Mouse (Mus musculus) forebrain, embryonic 16.5 days (tissue): ENCODE measurements at regions not wholly inside any gene's neighbourhood (a gene's known extent, or its start where the extent isn't known, plus 50 kb on each side); places are given as distances from the start of the nearest gene placed in this dataset.

Experiments
- ATAC-seq: fragments of 200-750 bp; cut with Nextera tagmentation; 2 replicates; pipeline ENCODE4 v1.8.0; 2017; ENCODE audit warnings: mild to moderate bottlenecking, moderate library complexity
- H3K27ac ChIP-seq: fragments of 300-500 bp; sonication (generic); 2 replicates; pipeline ENCODE4 v1.5.1; 2014; ENCODE audit warnings: low read length, control low read depth
- H3K27me3 ChIP-seq: fragments of 300-500 bp; sonication (generic); replicated peaks from 2 replicates; pipeline ENCODE4 v1.6.1; 2014; ENCODE audit warnings: low read length; ENCODE audit not compliant: control insufficient read depth, insufficient read depth
- H3K36me3 ChIP-seq: fragments of 300-500 bp; sonication (generic); 2 replicates; pipeline ENCODE4 v1.6.1; 2014; ENCODE audit not compliant: control insufficient read depth, insufficient read depth
- H3K4me1 ChIP-seq: fragments of 300-500 bp; sonication (generic); replicated peaks from 2 replicates; pipeline ENCODE4 v1.6.1; 2014; ENCODE audit warnings: low read length; ENCODE audit not compliant: control insufficient read depth, insufficient read depth
- H3K4me2 ChIP-seq: fragments of 300-500 bp; sonication (generic); 2 replicates; pipeline ENCODE4 v1.6.1; 2014; ENCODE audit warnings: mild to moderate bottlenecking, low read length, control low read depth
- H3K4me3 ChIP-seq: fragments of 300-500 bp; sonication (generic); replicated peaks from 2 replicates; pipeline ENCODE4 v1.5.1; 2014; ENCODE audit warnings: mild to moderate bottlenecking, low read length, control low read depth
- H3K9ac ChIP-seq: fragments of 300-500 bp; sonication (generic); replicated peaks from 2 replicates; pipeline ENCODE4 v1.6.1; 2014; ENCODE audit warnings: low read depth, low read length, control low read depth
- H3K9me3 ChIP-seq: fragments of 300-500 bp; sonication (generic); 2 replicates; pipeline ENCODE4 v1.6.1; 2016; ENCODE audit warnings: low read length; ENCODE audit not compliant: control insufficient read depth
- WGBS: fragments of 180-500 bp; shearing (Covaris S2); extraction: QIAGEN DNeasy Blood & Tissue Kit; methylation state at CpG from one replicate; pipeline ENCODE4 v1.1.7; 2014; 5-methylcytosine and 5-hydroxymethylcytosine counted together

- H3K4me2 ChIP-seq, result no peak overlapping the region
Observed at GRCm38 (mm10) chr12:16133253-16133652, 316.5 kb upstream of the Trib2 start.

GRCm38 (mm10) chr12:16131740-16132077 is 315.0 kb upstream of the Trib2 start:
- H3K27me3 ChIP-seq, result no peaks in the 10 kb centered on the region
- no peak overlapping the region for H3K4me3 ChIP-seq
- no peaks in the 10 kb centered on the region for H3K9me3 ChIP-seq
- no peaks in the 10 kb centered on the region for H3K4me1 ChIP-seq
- H3K9ac ChIP-seq, result no peak overlapping the region
- ATAC-seq, result no peak
- H3K27ac ChIP-seq, result no peak overlapping the region
- H3K36me3 ChIP-seq, result no peaks in the 10 kb centered on the region
- WGBS, result 31% methylated on average over 1 of the region's 1 CpGs
- no peak overlapping the region for H3K4me2 ChIP-seq

More at GRCm38 (mm10) chr12:16133253-16133652, 316.5 kb upstream of the Trib2 start:
- Histone ChIP-seq H3K27me3 (no peaks in the 10 kb centered on the region), H3K9ac (no peak overlapping the region), H3K4me1 (no peaks in the 10 kb centered on the region), H3K4me3 (no peak overlapping the region), H3K27ac (no peak overlapping the region), H3K9me3 (no peaks in the 10 kb centered on the region), H3K36me3 (no peaks in the 10 kb centered on the region)
- ATAC-seq, result no peak
- WGBS, result 89% methylated on average over 3 of the region's 3 CpGs

GRCm38 (mm10) chr12:16131028-16131739 is 314.5 kb upstream of the Trib2 start:
- 69% methylated on average over 2 of the region's 2 CpGs for WGBS
- no peak for ATAC-seq
- no peaks in the 10 kb centered on the region for H3K4me1 ChIP-seq

GRCm38 (mm10) chr12:16130605-16131004 is 313.9 kb upstream of the Trib2 start:
- no peak overlapping the region for H3K9ac ChIP-seq
- WGBS, result 83% methylated on average over 1 of the region's 1 CpGs

More at GRCm38 (mm10) chr12:16131028-16131739, 314.5 kb upstream of the Trib2 start:
- Histone ChIP-seq H3K4me2 (no peak overlapping the region), H3K36me3 (no peaks in the 10 kb centered on the region), H3K4me3 (no peak overlapping the region), H3K27ac (no peak overlapping the region), H3K9me3 (no peaks in the 10 kb centered on the region), H3K27me3 (no peaks in the 10 kb centered on the region), H3K9ac (no peak overlapping the region)

GRCm38 (mm10) chr12:16129923-16130322 is 313.2 kb upstream of the Trib2 start:
- no peak for ATAC-seq
- no peaks in the 10 kb centered on the region for H3K9me3 ChIP-seq
- H3K36me3 ChIP-seq, result no peaks in the 10 kb centered on the region
- no peak overlapping the region for H3K9ac ChIP-seq
- no peak overlapping the region for H3K27ac ChIP-seq
- H3K4me2 ChIP-seq, result no peak overlapping the region
- no peaks in the 10 kb centered on the region for H3K4me1 ChIP-seq
- no peaks in the 10 kb centered on the region for H3K27me3 ChIP-seq
- H3K4me3 ChIP-seq, result no peak overlapping the region
- 96% methylated on average over 3 of the region's 3 CpGs for WGBS

More at GRCm38 (mm10) chr12:16130605-16131004, 313.9 kb upstream of the Trib2 start:
- Histone ChIP-seq H3K4me2 (no peak overlapping the region), H3K4me3 (no peak overlapping the region), H3K27me3 (no peaks in the 10 kb centered on the region), H3K4me1 (no peaks in the 10 kb centered on the region), H3K9me3 (no peaks in the 10 kb centered on the region), H3K36me3 (no peaks in the 10 kb centered on the region), H3K27ac (no peak overlapping the region)
- no peak for ATAC-seq

GRCm38 (mm10) chr12:16129243-16129642 is 312.5 kb upstream of the Trib2 start:
- H3K4me3 ChIP-seq, result no peak overlapping the region
- H3K9me3 ChIP-seq, result no peaks in the 10 kb centered on the region
- 91% methylated on average over 3 of the region's 3 CpGs for WGBS
- no peaks in the 10 kb centered on the region for H3K36me3 ChIP-seq
- ATAC-seq, result no peak
- no peak overlapping the region for H3K27ac ChIP-seq
- H3K27me3 ChIP-seq, result no peaks in the 10 kb centered on the region
- H3K4me2 ChIP-seq, result no peak overlapping the region
- H3K9ac ChIP-seq, result no peak overlapping the region
- no peaks in the 10 kb centered on the region for H3K4me1 ChIP-seq

- H3K4me2 ChIP-seq, result no peak overlapping the region
- 88% methylated on average over 2 of the region's 2 CpGs for WGBS
- no peak overlapping the region for H3K9ac ChIP-seq
- H3K27ac ChIP-seq, result no peak overlapping the region
- ATAC-seq, result no peak
- H3K27me3 ChIP-seq, result no peaks in the 10 kb centered on the region
- no peak overlapping the region for H3K4me3 ChIP-seq
- no peaks in the 10 kb centered on the region for H3K36me3 ChIP-seq
- H3K4me1 ChIP-seq, result no peaks in the 10 kb centered on the region
- H3K9me3 ChIP-seq, result no peaks in the 10 kb centered on the region
Observed at GRCm38 (mm10) chr12:16124906-16125305, 308.2 kb upstream of the Trib2 start.

GRCm38 (mm10) chr12:16122353-16123127 is 305.8 kb upstream of the Trib2 start:
- H3K4me1 ChIP-seq, result no peaks in the 10 kb centered on the region
- H3K4me3 ChIP-seq, result no peak overlapping the region
- H3K27me3 ChIP-seq, result no peaks in the 10 kb centered on the region
- no peaks in the 10 kb centered on the region for H3K36me3 ChIP-seq
- WGBS, result 63% methylated on average over 2 of the region's 2 CpGs
- no peaks in the 10 kb centered on the region for H3K9me3 ChIP-seq
- H3K4me2 ChIP-seq, result no peak overlapping the region
- no peak for ATAC-seq
- no peak overlapping the region for H3K9ac ChIP-seq
- no peak overlapping the region for H3K27ac ChIP-seq

- H3K4me3 ChIP-seq, result no peak overlapping the region
- WGBS, result 87% methylated on average over 6 of the region's 6 CpGs
- no peaks in the 10 kb centered on the region for H3K9me3 ChIP-seq
- no peaks in the 10 kb centered on the region for H3K36me3 ChIP-seq
- H3K27ac ChIP-seq, result no peak overlapping the region
- no peak overlapping the region for H3K4me2 ChIP-seq
- H3K9ac ChIP-seq, result no peak overlapping the region
- ATAC-seq, result no peak
- no peaks in the 10 kb centered on the region for H3K4me1 ChIP-seq
- no peaks in the 10 kb centered on the region for H3K27me3 ChIP-seq
Observed at GRCm38 (mm10) chr12:16121787-16122186, 305.1 kb upstream of the Trib2 start.
